Mouse (Mus musculus): Measurements from ENCODE around the gene Serpina3a.

GRCm38 (mm10) chr12:104145571-104145970, 33.0 kb downstream of the Serpina3a start:
- TF ChIP-seq POLR2A (IDR thresholded peaks at IDR 0.05; ENCODE audit: extremely low read depth, insufficient read depth, low read length): no peak
- no peak for TF ChIP-seq CTCF (IDR thresholded peaks at IDR 0.05; ENCODE audit: extremely low read depth, insufficient read depth, low read length)

Measured in cortical plate, adult 2 months (tissue).